Mouse (Mus musculus) urinary bladder, postnatal 25 days (tissue): ENCODE results near the gene Defb39.

ENCODE experiments used
- DNase-seq: peaks from one replicate; pipeline ENCODE4 v3.0.0; 2022; ENCODE audit warnings: low spot score

Gene Defb39

DNA sequence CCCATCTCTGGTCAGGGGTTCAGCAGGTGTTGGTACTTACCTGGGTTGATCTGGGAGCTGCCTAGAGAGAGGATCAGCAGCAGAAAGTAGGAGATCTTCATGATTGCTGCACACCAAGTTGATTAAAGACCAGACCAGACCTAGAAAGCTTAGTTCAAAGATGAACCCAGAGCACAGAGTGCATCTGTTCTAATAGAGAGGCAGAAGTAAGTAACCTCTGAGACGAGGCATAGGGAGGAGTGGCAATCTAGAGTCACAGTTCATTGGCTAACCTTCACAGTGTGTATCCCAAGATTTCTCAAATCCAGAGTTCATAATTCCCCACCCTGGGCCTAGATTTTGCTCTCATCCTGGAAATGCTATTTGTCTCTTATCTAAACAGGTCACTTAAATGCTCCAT lies at the start of gene Defb39:
Gene Defb39, minus strand, starts transcription at position 101 of the 400 bp plus-strand sequence.
- no peak for DNase-seq

DNA sequence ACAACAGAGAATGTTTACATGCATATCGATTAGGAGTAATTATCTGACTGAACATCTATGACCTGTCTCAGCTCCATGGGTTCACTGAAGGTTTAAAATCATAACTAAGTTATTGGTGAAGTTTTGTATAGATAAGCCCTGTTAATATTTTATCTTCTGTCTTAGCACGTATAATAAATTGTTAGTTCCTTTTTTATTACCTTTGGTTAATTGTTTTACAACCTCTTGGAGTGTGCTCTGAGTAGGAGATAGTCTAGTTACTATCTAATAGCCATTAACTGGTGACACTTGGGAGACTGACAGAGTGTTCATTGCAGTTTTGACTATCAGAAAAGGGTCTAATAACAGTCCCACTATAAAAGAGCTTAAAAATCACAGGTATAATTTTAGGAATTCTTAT lies 1.4 kb upstream of the Defb39 start:
- no peak for DNase-seq

DNA sequence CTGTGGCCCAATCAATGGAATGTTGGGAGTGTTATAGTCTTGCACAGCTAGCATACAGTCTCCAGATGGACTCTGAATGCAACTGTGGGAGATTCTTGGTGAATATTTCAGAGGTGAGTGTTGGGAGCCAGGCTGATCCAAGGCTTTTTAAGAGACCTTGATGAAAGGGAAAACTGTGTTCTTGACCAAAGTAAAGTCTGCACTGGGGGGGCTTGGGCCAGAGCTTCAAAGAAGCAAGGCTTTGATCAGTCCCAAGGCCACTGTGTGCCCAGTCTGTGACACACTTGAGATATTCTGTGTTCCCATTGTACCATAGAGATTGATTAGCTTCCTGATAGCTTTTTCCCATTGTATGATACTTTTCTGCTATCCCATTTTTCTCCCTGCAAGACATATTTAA lies 1.7 kb downstream of the Defb39 start:
- DNase-seq = no peak

DNA sequence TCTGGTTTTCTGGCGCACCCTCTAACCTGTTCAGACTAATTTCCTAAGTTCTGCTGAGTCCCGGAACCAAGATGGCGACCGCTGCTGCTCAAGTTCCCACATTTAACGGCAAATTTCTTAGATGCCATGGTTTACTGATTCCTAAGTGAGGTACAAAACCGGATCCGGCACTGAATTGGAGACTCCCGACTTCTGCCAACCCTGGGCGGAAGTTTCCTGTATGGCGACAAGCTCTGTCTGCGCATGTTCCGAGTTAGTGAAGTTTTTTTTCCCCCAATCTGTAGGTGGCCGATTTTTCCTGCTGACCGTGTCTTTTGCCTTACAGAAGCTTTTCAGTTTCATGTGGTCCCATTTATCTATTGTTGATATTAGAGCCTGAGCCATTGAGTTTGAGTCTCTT lies 19.4 kb downstream of the Defb39 start:
- DNase-seq = no peak

DNA sequence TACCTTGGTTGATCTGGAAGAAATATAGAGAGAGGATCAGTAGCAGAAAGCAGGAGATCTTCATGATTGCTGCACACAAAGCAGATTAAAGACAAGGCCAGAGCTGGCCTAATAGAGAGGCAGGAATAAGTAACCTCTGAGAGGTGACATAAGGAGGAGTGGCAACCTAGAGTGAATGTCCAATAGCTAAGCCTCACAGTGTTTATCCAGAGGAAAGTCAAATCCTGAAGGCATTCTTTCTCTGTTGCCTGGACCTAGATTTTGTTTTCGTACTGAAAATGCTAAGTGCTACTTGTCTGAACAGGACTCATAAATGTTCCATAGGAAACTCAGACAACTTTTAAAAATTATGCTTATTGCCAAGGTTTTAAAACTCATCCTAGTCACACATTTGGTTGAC lies 38.1 kb downstream of the Defb39 start, which contains the start of gene Defb38:
Gene Defb38, minus strand, starts transcription at position 101 of the 400 bp plus-strand sequence.
- DNase-seq = no peak
